Mouse (Mus musculus) layer of hippocampus, adult 8-10 months (tissue): ENCODE measurements around the gene Nudt1. TPM values are rescaled to one million over a fixed set of nuclear protein-coding genes. Genes with fewer than 3 reads are reported as not detected.
"Not testable (repeated sequence)": the region's sequence is repeated elsewhere in the genome, so short reads cannot be mapped to it uniquely, and the experiment has no call there.

Experiments used
- DNase-seq, 2 experiments: peaks; one replicate each; pipeline ENCODE4 v3.0.0; 2022; ENCODE audit warnings: low spot score in 2 of 2
- total RNA-seq, 4 experiments: library from RNA; stranded (reverse); gene quantifications; 2 replicates each; pipeline ENCODE4 v1.2.4; 2022

The Nudt1 gene
- total RNA-seq, 4 experiments from 2014 or later, result 5.0 to 6.3 (median 5.2) TPM

- DNase-seq, result no peak
These were observed 18.4 kb downstream of the Nudt1 start for GRCm38 (mm10) chr5:140339836-140340235.

DNA sequence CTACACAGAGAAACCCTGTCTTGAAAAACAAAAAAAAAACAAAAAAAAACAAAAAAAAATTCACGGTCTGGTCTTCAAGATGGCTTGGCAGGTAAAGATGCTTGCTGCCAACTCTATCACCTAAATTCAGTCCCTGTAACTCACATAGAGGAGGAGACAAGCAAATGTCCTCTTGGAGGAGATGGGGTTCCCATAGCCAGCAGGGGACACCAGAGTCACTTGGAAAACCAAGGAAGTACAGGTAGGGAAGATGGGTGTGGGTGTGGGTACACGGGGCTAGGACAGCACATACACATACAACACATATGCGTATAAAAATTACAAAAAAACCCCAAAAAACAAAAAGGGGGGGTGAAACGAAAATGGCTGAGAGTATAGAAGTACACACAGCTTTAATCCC, 21.4 kb downstream of the Nudt1 start:
- DNase-seq, result no peak

DNA sequence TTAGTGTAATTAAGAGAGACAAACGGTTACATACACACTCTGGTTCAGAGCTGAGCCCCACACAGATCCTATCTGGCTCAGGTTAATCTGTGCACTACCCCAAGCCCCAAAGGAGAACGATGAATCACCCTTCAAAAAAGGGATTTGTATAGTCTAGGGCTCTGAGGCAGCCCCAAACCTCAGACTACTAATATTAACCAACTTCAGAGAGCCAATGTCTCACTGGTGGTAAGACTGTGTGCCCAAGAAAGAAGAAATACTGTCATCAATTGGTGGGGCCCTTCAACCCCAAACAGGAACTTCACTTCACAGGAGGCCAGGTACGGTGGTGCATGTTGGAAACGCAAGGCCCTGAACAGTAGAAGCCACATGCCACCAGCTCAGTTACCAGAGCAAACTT, 23.8 kb downstream of the Nudt1 start:
- no peak for DNase-seq

DNA sequence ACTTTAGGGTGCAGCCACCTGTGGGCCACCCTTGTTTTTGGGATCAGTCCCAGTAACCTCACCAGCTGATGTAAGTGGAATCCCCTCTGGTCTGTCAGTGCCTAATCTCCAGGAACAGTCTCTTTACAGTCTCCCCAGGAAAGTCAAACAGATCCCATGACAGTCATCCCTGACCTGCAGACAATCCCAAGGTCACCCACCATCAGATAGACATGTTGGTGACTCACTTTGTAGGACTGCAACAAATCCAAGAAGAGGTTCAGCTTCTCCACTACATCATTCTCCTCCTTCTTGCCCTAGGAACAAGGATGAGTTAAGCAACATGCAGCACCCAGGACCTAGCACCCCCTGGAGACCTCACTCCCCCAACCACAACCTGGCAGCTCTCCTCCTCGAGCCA, 24.6 kb downstream of the Nudt1 start:
- no peak for DNase-seq

- no peak for DNase-seq
These were observed 28.4 kb downstream of the Nudt1 start for GRCm38 (mm10) chr5:140349882-140350281.

DNA sequence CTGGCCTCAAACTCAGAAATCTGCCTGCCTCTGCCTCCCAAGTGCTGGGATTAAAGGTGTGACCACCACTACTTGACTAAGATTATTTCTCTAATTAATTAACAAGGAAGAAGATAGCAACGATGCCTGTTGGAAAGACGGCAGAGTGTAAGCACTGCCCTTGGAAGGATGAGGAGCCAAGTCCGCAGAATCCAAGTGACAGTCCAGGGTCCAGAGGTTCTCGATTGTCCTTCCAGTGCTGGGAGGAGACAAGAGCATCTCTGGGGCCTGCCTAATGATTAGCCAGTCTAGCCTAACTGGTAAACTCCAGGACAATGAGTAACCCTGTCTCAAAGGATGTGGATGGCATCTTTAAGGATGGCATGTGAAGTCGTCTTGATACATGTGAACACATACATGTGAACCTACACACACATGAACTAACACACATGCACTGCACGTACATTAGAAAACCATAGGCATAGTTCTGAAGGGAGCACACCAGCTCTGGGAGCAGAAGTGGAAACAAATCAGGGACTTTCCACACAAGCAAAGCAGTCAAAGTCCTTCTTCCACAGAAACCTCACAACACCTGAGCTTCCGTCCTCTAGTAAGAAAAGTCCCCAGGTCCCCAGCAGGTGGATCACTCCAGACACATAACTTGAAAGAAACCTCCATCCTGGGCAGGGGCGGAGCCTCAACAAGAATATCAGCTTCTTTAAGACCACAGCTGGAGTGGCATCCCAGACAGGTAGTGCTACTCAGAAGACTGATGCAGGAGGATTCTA, 29.5 kb downstream of the Nudt1 start:
- no peak for DNase-seq

DNA sequence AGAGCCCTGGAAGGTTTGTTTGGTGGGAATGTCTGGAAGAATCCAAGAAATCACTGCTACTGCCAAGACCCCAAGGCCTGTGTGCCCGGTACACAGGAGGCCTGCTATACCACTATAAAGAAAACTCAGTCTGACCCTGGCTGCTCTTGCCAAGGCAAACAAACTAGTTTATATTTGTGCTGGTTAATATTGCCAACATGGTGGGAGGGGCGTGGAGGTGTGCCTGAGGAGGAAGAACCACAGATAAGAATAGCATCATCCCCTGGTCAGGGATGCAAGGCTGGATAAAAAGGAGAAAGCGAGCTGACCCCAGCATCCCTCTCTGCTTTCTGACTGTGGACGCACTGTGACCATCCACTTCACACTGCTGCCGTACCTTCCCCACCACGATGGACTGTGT, 30.9 kb downstream of the Nudt1 start:
- no peak for DNase-seq

DNA sequence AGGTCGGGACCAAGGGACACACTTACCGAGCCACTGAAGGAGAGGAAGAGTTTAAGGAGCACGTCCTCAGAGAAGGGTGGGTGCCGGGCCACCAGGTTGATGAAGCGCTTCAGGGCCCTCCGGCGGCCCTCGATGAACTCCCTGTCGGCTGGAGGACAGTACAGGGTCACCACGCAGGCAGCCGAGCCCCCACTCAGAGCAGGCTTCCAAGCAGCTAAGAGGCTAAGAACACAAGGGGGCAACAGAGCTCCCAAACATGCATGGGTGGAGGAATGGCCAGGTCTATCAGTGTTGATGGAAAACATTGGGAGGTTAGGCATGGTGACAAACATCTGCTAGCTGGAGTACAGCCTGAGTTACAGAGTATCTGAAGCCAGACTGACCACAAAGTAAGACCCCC, 34.5 kb downstream of the Nudt1 start:
- no peak for DNase-seq

GRCm38 (mm10) chr5:140357466-140357865, 36.0 kb downstream of the Nudt1 start:
- DNase-seq, result no peak

DNA sequence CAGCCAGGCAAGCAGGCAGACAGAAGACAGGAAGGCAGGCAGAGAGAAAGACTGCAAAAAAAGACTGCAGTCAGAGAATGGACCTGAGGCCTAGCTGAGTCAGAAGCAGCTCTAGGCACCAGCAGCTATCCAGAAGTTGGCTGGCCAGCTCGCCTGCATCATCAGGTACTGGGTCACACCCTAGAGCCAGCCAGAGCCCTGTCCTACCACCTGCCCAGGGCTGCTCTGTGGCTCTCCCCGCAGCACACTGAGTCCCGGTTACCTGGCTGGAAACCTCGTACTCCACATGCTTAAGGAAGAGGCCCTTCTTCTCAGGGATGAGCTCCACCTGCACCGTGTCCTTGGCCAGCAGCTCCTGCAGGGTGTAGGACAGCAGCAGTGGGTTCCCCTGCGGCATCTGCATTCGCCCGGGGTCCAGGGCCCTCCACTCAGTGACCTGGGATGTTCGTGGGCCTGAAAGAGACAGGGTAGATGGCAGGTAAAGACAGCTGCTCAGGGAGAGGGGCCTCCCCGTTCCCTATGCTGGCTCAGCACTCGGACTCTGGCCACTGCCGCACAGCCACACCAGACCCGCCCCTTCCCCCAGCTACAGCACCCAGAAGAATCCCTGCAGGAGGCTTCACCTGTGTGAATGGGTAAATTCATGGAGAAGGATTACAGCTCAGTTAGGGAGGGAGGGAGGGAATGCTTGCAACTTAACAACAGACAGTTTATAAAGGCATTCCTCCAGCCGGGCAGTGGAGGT, 38.6 kb downstream of the Nudt1 start:
- DNase-seq, result no peak

DNA sequence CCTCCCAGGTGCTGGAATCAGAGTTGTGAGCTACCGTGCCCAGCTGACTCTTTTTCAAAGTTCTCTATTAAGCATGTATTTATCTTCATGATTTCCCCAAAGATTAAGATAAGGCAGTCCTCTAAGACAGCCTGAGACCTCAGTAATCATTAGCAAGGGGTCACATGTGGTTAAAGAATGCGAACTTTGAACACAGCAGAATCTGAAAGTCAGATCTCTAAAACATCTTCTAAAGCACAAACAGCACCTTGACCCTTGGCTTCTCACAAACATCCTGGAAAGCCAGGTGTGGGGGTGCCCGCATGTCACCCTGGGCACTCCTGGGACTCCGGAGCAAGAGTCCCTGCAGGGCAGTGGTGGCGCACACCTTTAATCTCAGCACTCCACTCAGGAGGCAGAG, 43.0 kb downstream of the Nudt1 start:
- DNase-seq, result no peak

DNA sequence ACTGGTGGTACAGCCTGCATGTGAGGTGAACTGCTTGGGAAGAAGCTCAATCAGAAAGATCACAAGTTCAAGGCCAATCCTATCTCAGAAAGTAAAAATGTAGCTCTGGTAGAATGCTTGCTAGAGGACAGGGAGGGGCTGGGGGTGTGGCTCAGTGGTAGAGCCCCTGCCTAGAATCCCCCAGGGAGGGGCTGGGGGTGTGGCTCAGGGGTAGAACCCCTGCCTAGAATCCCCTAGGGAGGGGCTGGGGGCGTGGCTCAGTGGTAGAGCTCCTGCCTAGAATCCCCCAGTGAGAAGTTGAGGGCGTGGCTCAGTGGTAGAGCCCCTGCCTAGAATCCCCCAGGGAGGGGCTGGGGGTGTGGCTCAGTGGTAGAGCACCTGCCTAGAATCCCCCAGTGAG, 46.7 kb downstream of the Nudt1 start:
- DNase-seq, result not testable (repeated sequence)

DNA sequence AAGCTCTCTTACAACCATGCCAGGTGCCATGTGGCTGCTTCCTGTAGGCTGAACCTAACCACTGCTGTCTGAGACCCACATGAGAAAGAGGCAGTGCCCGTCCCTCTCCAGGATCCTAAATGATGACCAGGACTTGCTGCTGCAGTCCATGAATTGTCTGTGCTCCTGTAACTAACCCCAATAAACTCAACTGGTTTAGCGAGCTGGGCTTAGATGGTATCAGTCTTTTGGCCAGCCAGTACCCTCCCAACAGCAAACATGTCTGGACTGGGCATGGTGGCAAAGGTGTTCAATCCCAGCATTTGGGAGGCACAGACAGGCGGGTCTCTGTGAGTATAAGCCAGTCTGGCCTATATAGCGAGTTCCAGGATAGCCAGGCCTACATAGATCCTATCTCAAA, 47.5 kb downstream of the Nudt1 start:
- DNase-seq, result no peak

DNA sequence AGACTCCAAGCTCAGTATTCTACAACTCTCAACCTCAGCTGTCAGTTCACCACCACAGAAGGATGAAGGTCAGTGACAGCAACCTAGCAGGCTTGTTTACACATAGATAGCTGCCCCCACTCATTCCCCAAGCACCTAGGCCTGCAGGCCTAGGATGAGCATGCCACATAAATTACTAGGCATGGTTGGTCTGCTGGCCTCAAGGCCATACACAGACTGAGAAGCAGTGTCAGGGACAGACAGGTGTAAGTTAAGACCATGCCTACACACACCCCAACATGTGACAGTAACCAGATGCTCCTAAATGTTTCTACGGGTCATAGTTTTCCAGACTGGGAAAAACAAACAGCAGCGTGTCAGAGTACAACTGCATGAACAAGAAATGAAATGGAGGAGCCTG, 48.0 kb downstream of the Nudt1 start:
- no peak for DNase-seq

DNA sequence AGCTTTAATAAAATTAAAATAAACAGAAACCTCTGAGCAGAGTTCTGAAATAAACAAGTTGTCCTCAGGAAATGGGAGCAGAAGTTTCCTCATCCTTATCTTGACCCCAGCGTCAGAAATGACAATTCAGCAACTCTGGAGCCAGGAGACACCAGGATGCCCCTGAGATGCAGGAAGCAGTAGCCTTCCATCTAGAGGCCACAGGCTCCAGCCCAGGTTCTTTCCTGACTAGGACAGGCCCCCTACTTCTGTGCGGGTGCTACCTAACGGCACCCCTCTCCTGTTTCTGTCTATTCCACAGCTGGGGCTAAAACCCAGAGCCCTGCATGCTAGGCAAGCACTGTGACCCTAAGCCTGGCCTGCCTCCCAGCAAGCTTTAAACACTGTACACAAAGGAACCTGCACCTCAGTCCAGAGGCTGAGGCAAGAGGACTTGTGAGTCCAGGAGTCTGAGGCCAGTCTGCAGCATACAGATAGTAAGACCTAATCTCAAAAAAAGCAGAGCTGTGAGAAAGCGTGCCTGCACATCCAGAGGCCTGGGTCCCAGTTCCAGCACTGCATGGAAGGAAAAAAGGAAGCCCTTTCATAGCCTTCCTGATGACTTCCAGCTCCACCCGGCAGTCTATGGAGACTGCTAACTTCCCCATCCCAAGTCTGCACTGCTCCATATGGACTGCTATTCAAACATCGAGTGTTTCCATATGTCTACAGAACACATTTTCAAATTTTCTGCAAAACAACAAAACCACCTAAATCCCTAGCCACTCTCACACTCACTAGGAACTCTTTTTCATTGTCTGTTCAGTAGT, 49.2 kb downstream of the Nudt1 start:
- no peak for DNase-seq

DNA sequence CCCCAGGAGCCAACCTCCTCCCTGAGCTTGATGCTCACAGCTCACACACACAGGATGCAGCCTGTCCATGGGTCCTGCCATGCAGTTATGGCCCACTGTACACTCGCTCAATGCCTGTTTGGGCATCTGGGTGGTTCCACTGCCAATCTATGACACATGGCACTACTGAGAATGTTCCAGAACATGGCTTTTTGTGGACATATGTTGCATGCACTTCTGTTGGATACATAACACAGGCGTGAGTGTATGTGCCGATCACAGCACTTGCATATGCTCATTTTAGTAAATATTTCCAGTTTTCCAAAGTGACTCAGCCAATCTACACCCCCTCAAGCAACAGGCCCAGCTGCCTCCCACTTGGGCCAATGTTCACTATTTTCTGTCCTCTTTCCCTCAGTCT, 50.2 kb downstream of the Nudt1 start:
- peak; percentile 66 to 68 for DNase-seq

DNA sequence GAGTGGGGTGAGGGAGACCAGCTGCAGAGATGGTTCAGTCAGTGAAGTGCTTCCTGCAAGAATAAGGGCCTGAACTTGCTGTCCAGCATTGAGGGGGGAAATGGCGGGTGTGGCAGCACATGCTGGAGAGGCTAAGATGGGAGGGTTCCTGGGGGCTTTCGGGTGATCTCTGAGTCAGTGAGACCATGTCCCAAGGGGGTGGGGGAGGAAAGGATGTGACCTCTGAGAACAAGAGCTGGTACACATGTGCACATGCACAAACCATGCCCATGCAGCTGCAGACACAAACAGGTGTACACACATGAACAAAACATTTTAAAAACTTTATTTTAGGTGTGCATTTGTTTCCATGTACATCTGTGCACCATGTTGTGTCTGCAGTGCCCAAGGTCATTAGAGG, 52.3 kb downstream of the Nudt1 start:
- DNase-seq, result no peak

- DNase-seq, result no peak
These were observed 52.8 kb downstream of the Nudt1 start for GRCm38 (mm10) chr5:140374226-140374625.

GRCm38 (mm10) chr5:140375249-140375829, 53.9 kb downstream of the Nudt1 start:
- DNase-seq, result no peak

GRCm38 (mm10) chr5:140378121-140378853, 56.8 kb downstream of the Nudt1 start:
- no peak for DNase-seq

GRCm38 (mm10) chr5:140379299-140379698, 57.8 kb downstream of the Nudt1 start:
- no peak for DNase-seq
